Comparison of ENCODE assay signal across 24 mouse cellular contexts in genomic region chr1:125575458-125576114, GRCm38 (mm10). TPM values are rescaled to one million over a fixed set of nuclear protein-coding genes. Genes with fewer than 3 reads are reported as not detected.
DNase-seq lines count a peak whose midpoint lies in the region; ATAC-seq and TF ChIP-seq lines count a peak whose summit lies in the region.
"Had no signal": no experiment of that assay in that cellular context is flagged by ENCODE, and none has a peak within 500 bp of the region (broad histone marks: within the 10 kb centered on the region; RNA-seq: fewer than 3 reads in every experiment).

No protein-coding gene starts in this region.

- no peak overlapping the region for H3K9ac ChIP-seq in heart, embryonic 12.5 days
- no peak overlapping the region for H3K9ac ChIP-seq in midbrain, embryonic 15.5 days
- no peak overlapping the region for H3K9ac ChIP-seq in liver, embryonic 11.5 days (ENCODE audit: low read depth, low read length)
- H3K9ac ChIP-seq: forebrain, embryonic 15.5 days; hindbrain, embryonic 13.5 days; limb, embryonic 15.5 days; liver, embryonic 15.5 days had no signal

- no peak for DNase-seq in gastrocnemius, adult 2 months
- DNase-seq in gastrocnemius, postnatal 25 days, result no peak
- DNase-seq in brain, adult 2 months (ENCODE audit: low read depth, low spot score), result peak; percentile 69
- peak; percentile 35 to 57 for DNase-seq in heart, postnatal 10 days
- no peak for DNase-seq in liver, embryonic 11.5 days (ENCODE audit: low spot score)
- no peak for DNase-seq in right cerebral cortex, postnatal 25 days
- DNase-seq: adrenal gland, postnatal 14 days; cerebellum, adult 9-10 months; kidney, adult 18-20 months; kidney, postnatal 4 days; left cerebral cortex, postnatal 4 days; right cerebral cortex, adult 18-20 months had no signal

- no peak overlapping the region for H3K4me3 ChIP-seq in gastrocnemius, adult 2 months
- H3K4me3 ChIP-seq in heart, embryonic 12.5 days, result no peak overlapping the region
- H3K4me3 ChIP-seq in midbrain, embryonic 15.5 days, result no peak overlapping the region
- H3K4me3 ChIP-seq in liver, embryonic 11.5 days (ENCODE audit: low read depth, low read length), result no peak overlapping the region
- H3K4me3 ChIP-seq: embryonic facial prominence, embryonic 10.5 days; forebrain, embryonic 15.5 days; hindbrain, embryonic 13.5 days; left cerebral cortex, adult 2 months; limb, embryonic 15.5 days; liver, embryonic 15.5 days had no signal

- peak; percentile 84 for ATAC-seq in heart, embryonic 12.5 days (ENCODE audit: insufficient number of reproducible peaks, low FRiP score)
- ATAC-seq in midbrain, embryonic 15.5 days (replicated peaks), result no peak
- ATAC-seq in liver, embryonic 11.5 days (replicated peaks; ENCODE audit: low FRiP score), result no peak
- ATAC-seq: activated CD4-positive, CD25-positive, alpha-beta regulatory T cell, adult 4 months; forebrain, embryonic 15.5 days; inflammation-experienced regulatory T-cells, adult 6 months had no signal

- peaks cover 59% of the 10 kb centered on the region for H3K36me3 ChIP-seq in heart, embryonic 12.5 days
- H3K36me3 ChIP-seq in midbrain, embryonic 15.5 days (replicated peaks), result peaks cover 41% of the 10 kb centered on the region; the same call in 1 of the 2 replicates
- H3K36me3 ChIP-seq in liver, embryonic 11.5 days (ENCODE audit: control insufficient read depth, insufficient read depth, low read length), result peaks cover 9% of the 10 kb centered on the region

- 36% methylated on average over 10 of the region's 10 CpGs for WGBS in heart, embryonic 12.5 days
- WGBS in midbrain, embryonic 15.5 days, result 88% methylated on average over 10 of the region's 10 CpGs
- 68% methylated on average over 10 of the region's 10 CpGs for WGBS in liver, embryonic 11.5 days

- H3K9me3 ChIP-seq in heart, embryonic 12.5 days (replicated peaks), result no peaks in the 10 kb centered on the region; the same call in 1 of the 2 replicates
- no peaks in the 10 kb centered on the region for H3K9me3 ChIP-seq in midbrain, embryonic 15.5 days
- H3K9me3 ChIP-seq in liver, embryonic 11.5 days (ENCODE audit: control insufficient read depth, low read length), result no peaks in the 10 kb centered on the region
- H3K9me3 ChIP-seq: embryonic facial prominence, embryonic 10.5 days; forebrain, embryonic 15.5 days; G1E; hindbrain, embryonic 13.5 days; limb, embryonic 15.5 days; liver, embryonic 15.5 days had no signal

- intact Hi-C loops in gastrocnemius, adult 2 months (cut with DNase I), result no loop called here
- intact Hi-C loops in heart, postnatal 10 days (cut with DNase I), result loop anchor here (2.0 kb wide), 1 partner anchor 57 kb away; no protein-coding TSS in a partner anchor

- no peaks in the 10 kb centered on the region for H3K27me3 ChIP-seq in heart, embryonic 12.5 days (replicated peaks)
- no peaks in the 10 kb centered on the region for H3K27me3 ChIP-seq in midbrain, embryonic 15.5 days (replicated peaks)
- no peaks in the 10 kb centered on the region for H3K27me3 ChIP-seq in liver, embryonic 11.5 days (replicated peaks; ENCODE audit: control insufficient read depth, insufficient read depth, low read length)
- H3K27me3 ChIP-seq: CH12.LX; forebrain, embryonic 15.5 days; hindbrain, embryonic 13.5 days; limb, embryonic 15.5 days; liver, embryonic 15.5 days had no signal

- H3K27ac ChIP-seq in gastrocnemius, adult 2 months, result peak overlapping the region; percentile 78
- H3K27ac ChIP-seq in heart, embryonic 12.5 days (ENCODE audit: poor library complexity, severe bottlenecking), result peak overlapping the region; percentile 92
- H3K27ac ChIP-seq in midbrain, embryonic 15.5 days, result no peak overlapping the region
- no peak overlapping the region for H3K27ac ChIP-seq in liver, embryonic 11.5 days (ENCODE audit: low read depth, low read length)
- H3K27ac ChIP-seq: embryonic facial prominence, embryonic 10.5 days; forebrain, embryonic 15.5 days; hindbrain, embryonic 13.5 days; left cerebral cortex, adult 2 months; limb, embryonic 15.5 days; liver, embryonic 15.5 days had no signal

- peaks cover 21% of the 10 kb centered on the region for H3K4me1 ChIP-seq in heart, embryonic 12.5 days (replicated peaks)
- no peaks in the 10 kb centered on the region for H3K4me1 ChIP-seq in midbrain, embryonic 15.5 days
- no peaks in the 10 kb centered on the region for H3K4me1 ChIP-seq in liver, embryonic 11.5 days (replicated peaks; ENCODE audit: control insufficient read depth, insufficient read depth, low read length)
- H3K4me1 ChIP-seq: embryonic facial prominence, embryonic 10.5 days; forebrain, embryonic 15.5 days; hindbrain, embryonic 13.5 days; limb, embryonic 15.5 days; liver, embryonic 15.5 days had no signal

- no peak overlapping the region for H3K4me2 ChIP-seq in heart, embryonic 12.5 days
- H3K4me2 ChIP-seq in midbrain, embryonic 15.5 days, result no peak overlapping the region
- H3K4me2 ChIP-seq in liver, embryonic 11.5 days, result no peak overlapping the region
- H3K4me2 ChIP-seq: forebrain, embryonic 15.5 days; hindbrain, embryonic 13.5 days; limb, embryonic 15.5 days; liver, embryonic 15.5 days had no signal

- TF ChIP-seq CTCF in gastrocnemius, adult 2 months (IDR thresholded peaks at IDR 0.05), result no peak

RNA-seq across cellular contexts. Expression of gene Slc35f5, which starts 15.2 kb away (rescaled TPM):
- 10 to 100 TPM; 21.7 to 26.2 TPM for total RNA-seq in gastrocnemius, adult 2 months (2021)
- total RNA-seq in gastrocnemius, postnatal 25 days (2021), result 10 to 100 TPM; 18.6 to 18.9 TPM
- polyA plus RNA-seq in heart, embryonic 12.5 days (2016; fragmentation: Nextera tagmentation; extraction: Ambion mirVana), result 60.1 and 65.4 TPM in 2 replicates
- total RNA-seq in heart, postnatal 10 days (2021), result 100 to 1,000 TPM in 1 of 2 experiments, 10 to 100 TPM in 1; 95.1 to 123 TPM
- polyA plus RNA-seq in midbrain, embryonic 15.5 days (2015; fragmentation: Nextera tagmentation; extraction: Ambion mirVana), result 33.7 and 35.2 TPM in 2 replicates
- 28.5 and 30.4 TPM in 2 replicates for polyA plus RNA-seq in liver, embryonic 11.5 days (2014; fragmentation: Nextera tagmentation; extraction: Ambion mirVana)

Comparison
In these comparisons a context has a peak if more than half of its experiments do, and no peak if none do; other contexts are left out.
1. DNase-seq: peak in brain, adult 2 months (single experiment) and heart, postnatal 10 days (2 of 2); none in gastrocnemius, adult 2 months (single experiment), gastrocnemius, postnatal 25 days (single experiment), liver, embryonic 11.5 days (single experiment) and right cerebral cortex, postnatal 25 days (single experiment).
2. H3K27ac ChIP-seq: peak in gastrocnemius, adult 2 months (single experiment) and heart, embryonic 12.5 days (single experiment); none in midbrain, embryonic 15.5 days (single experiment) and liver, embryonic 11.5 days (single experiment).